Mouse (Mus musculus) urinary bladder, postnatal 0 days (tissue): Measurements from ENCODE around the gene Tmprss11d. TPM values are rescaled to one million over a fixed set of nuclear protein-coding genes. Genes with fewer than 3 reads are reported as not detected.

ENCODE experiments used
- polyA plus RNA-seq: library from polyadenylated mRNA; unstranded; fragments of >200 nt; fragmentation: Nextera tagmentation; extraction: Ambion mirVana; gene quantifications from 2 replicates; pipeline ENCODE4 v1.2.1, GENCODE M21; 2015

Tmprss11d gene
- polyA plus RNA-seq = not detected in 2 replicates

GRCm38 (mm10) chr5:86373320-86373719, at the start of gene Tmprss11d:
TSS of gene Tmprss11d (minus strand) at chr5:86373420.

GRCm38 (mm10) chr5:86289208-86289607, 84.0 kb downstream of the Tmprss11d start, which contains the start of gene Tmprss11c:
TSS of gene Tmprss11c (minus strand) at chr5:86289308.

Other genes starting within 250 kb of the Tmprss11d start
- 6.7 and 8.4 TPM in 2 replicates for gene Uba6, start 200.6 kb downstream of the Tmprss11d start, polyA plus RNA-seq
- not detected in 2 replicates for gene Gnrhr, start 175.5 kb downstream of the Tmprss11d start, polyA plus RNA-seq
- not detected in 2 replicates for gene Tmprss11c, start 84.1 kb downstream of the Tmprss11d start, polyA plus RNA-seq
- 3.0 and 3.1 TPM in 2 replicates for gene Tmprss11a, start 95.6 kb upstream of the Tmprss11d start, polyA plus RNA-seq
- gene Tmprss11g, start 145.2 kb upstream of the Tmprss11d start, polyA plus RNA-seq = 0.13 and 0.21 TPM in 2 replicates